Mouse (Mus musculus) intestine, embryonic 16.5 days (tissue): ENCODE measurements around the gene Epn1. TPM values are rescaled to one million over a fixed set of nuclear protein-coding genes. Genes with fewer than 3 reads are reported as not detected.

Experiments used
- ATAC-seq: fragments of 200-750 bp; cut with Nextera tagmentation; 2 replicates; pipeline ENCODE4 v1.8.0; 2017; ENCODE audit warnings: moderate TSS enrichment, moderate library complexity
- H3K27ac ChIP-seq: fragments of 300-500 bp; sonication (generic); 2 replicates; pipeline ENCODE4 v1.5.1; 2014; ENCODE audit warnings: mild to moderate bottlenecking, low read length
- H3K27me3 ChIP-seq: fragments of 300-500 bp; sonication (generic); replicated peaks from 2 replicates; pipeline ENCODE4 v1.6.1; 2014; ENCODE audit warnings: low read length, control low read depth, mixed read lengths; ENCODE audit not compliant: control insufficient read depth, insufficient read depth
- H3K36me3 ChIP-seq: fragments of 300-500 bp; sonication (generic); 2 replicates; pipeline ENCODE4 v1.6.1; 2014; ENCODE audit warnings: low read length, control low read depth; ENCODE audit not compliant: control insufficient read depth, insufficient read depth
- H3K4me1 ChIP-seq: fragments of 300-500 bp; sonication (generic); 2 replicates; pipeline ENCODE4 v1.6.1; 2014; ENCODE audit warnings: low read length, control low read depth, mixed read lengths; ENCODE audit not compliant: control insufficient read depth, insufficient read depth
- H3K4me2 ChIP-seq: fragments of 300-500 bp; sonication (generic); 2 replicates; pipeline ENCODE4 v1.6.1; 2014; ENCODE audit warnings: low read depth, low read length, control low read depth
- H3K4me3 ChIP-seq: fragments of 300-500 bp; sonication (generic); 2 replicates; pipeline ENCODE4 v1.5.1; 2014; ENCODE audit warnings: mild to moderate bottlenecking, low read length
- H3K9ac ChIP-seq: fragments of 300-500 bp; sonication (generic); 2 replicates; pipeline ENCODE4 v1.6.1; 2014; ENCODE audit warnings: low read depth, low read length
- H3K9me3 ChIP-seq: fragments of 300-500 bp; sonication (generic); 2 replicates; pipeline ENCODE4 v1.6.1; 2016; ENCODE audit warnings: low read length, control low read depth; ENCODE audit not compliant: control insufficient read depth
- WGBS: fragments of 180-500 bp; shearing (Covaris S2); extraction: QIAGEN DNeasy Blood & Tissue Kit; methylation state at CpG from one replicate; pipeline ENCODE4 v1.1.7; 2014; 5-methylcytosine and 5-hydroxymethylcytosine counted together
- polyA plus RNA-seq: library from polyadenylated mRNA; unstranded; fragments of >200 nt; fragmentation: Nextera tagmentation; extraction: Ambion mirVana; gene quantifications from 2 replicates; pipeline ENCODE4 v1.2.1, GENCODE M21; 2015

The Epn1 gene
- polyA plus RNA-seq, result 75.0 and 87.4 TPM in 2 replicates

DNA sequence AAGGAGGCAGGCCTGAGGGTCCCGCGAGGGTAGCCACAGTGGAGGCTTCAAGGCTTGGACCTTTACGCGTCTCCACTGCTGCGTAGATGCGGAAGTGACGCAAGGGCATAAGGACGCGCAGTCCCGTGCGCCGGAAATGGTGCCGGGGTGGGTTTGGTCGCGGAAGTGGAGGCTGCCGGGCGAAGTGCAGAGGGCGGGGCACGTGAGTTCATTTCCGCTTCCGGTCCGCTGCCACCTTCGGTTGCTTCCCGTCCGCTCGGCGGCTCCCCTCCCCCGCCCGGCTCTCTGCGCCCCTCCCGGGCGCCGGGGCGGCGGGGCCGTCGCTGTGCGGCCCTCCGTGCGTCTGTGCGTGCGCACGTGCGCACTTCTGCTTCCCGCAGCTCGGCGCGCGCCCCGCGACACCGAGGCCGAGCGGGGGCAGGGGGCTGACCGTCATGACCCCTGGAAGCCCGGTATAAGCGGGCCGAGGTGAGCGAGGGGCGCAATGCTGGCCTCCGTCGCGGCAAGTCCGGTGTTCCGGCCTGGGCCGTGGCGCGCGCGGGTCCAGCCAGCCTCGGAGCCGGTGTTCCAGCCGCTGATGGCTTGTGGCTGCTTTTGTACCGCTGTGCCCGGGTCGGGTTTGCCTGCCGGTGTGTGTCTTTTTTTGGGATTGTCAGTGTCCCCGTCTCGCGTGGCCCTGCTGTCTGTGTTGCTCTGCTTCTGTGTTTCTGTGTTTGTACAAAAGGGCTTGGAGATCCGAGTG lies at the start of gene Epn1:
Gene Epn1 (plus strand): TSS at position 226 of the 742 bp plus-strand sequence.
- peaks cover 17% of the 10 kb centered on the region; the same call in 1 of the 2 replicates for H3K36me3 ChIP-seq
- under 1% methylated on average over 80 of the region's 81 CpGs for WGBS

DNA sequence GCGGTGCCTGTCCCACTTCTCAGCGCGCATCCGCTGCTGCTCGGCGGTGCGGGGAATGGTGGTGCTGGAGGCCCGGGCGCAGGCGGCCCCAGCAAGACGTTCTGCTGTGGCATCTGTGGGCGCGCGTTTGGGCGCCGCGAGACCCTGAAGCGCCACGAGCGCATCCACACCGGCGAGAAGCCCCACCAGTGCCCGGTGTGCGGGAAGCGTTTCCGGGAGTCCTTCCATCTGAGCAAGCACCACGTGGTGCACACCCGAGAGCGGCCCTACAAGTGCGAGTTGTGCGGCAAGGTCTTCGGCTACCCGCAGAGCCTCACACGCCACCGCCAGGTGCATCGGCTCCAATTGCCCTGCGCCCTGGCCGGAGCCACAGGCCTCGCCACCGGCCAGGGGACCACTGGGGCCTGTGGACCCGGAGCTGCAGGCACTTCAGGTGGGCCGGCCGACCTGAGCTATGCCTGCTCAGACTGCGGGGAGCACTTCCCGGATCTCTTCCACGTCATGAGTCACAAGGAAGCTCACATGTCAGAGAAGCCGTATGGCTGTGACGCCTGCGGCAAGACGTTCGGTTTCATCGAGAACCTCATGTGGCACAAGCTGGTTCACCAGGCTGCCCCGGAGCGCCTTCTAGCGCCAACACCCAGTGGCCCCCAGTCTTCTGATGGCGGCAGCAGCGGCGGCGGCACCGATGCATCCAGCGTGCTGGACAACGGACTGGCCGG lies 49.3 kb upstream of the Epn1 start:
- WGBS, result 86% methylated on average over 63 of the region's 63 CpGs
- Histone ChIP-seq H3K9ac (no peak overlapping the region), H3K9me3 (peaks cover 32% of the 10 kb centered on the region), H3K4me1 (no peaks in the 10 kb centered on the region), H3K4me2 (no peak overlapping the region), H3K36me3 (peaks cover 70% of the 10 kb centered on the region), H3K27me3 (no peaks in the 10 kb centered on the region), H3K27ac (no peak overlapping the region), H3K4me3 (no peak overlapping the region)
- 0 out of 2 replicates have a peak, but pooled peaks have one; percentile 8 for ATAC-seq

More for the DNA sequence above, at the start of gene Epn1:
- Histone ChIP-seq H3K4me3 (peak within 1 kb of the TSS; percentile 100), H3K4me2 (peak within 1 kb of the TSS; percentile 73), H3K9ac (peak within 1 kb of the TSS; percentile 99), H3K9me3 (no peaks in the 10 kb centered on the region), H3K27ac (peak within 1 kb of the TSS; percentile 97), H3K4me1 (peaks cover 10% of the 10 kb centered on the region), H3K27me3 (no peaks in the 10 kb centered on the region)
- ATAC-seq, result peak; percentile 94

DNA sequence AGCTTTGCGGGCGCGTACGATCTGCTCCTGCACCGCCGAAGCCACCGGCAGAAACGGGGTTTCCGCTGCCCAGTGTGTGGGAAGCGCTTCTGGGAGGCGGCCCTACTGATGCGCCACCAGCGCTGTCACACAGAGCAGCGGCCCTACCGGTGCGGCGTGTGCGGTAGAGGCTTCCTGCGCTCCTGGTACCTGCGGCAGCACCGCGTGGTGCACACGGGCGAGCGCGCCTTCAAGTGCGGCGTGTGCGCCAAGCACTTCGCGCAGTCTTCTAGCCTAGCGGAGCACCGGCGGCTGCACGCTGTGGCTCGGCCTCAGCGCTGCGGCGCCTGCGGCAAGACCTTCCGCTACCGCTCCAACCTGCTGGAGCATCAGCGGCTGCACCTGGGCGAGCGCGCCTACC lies 48.5 kb upstream of the Epn1 start:
- no peaks in the 10 kb centered on the region for H3K27me3 ChIP-seq
- H3K9ac ChIP-seq, result no peak overlapping the region
- H3K4me2 ChIP-seq, result no peak overlapping the region
- peaks cover 32% of the 10 kb centered on the region for H3K9me3 ChIP-seq
- H3K27ac ChIP-seq, result no peak overlapping the region
- no peak overlapping the region for H3K4me3 ChIP-seq
- ATAC-seq, result no peak
- no peaks in the 10 kb centered on the region for H3K4me1 ChIP-seq
- 84% methylated on average over 46 of the region's 46 CpGs for WGBS
- peaks cover 72% of the 10 kb centered on the region for H3K36me3 ChIP-seq

DNA sequence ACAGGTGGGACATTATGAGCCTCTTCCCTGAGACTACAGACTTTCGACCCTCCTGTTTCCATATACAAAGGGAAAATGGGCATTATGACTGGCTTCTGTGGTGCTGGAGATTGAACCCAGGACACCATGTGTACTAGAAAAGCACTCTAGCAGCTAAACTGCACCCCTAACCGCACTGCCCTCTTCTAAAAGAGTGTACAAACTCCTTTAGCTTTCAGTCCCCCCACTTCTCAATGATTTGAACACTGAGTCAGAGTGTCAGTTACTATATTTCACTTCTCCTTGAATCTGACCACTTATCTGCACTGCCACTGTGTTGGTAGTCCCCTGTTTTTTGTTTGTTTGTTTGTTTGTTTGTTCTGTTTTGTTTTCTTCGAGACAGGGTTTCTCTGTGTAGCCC lies 46.2 kb upstream of the Epn1 start, which contains the start of gene 4632433K11Rik:
Gene 4632433K11Rik (plus strand): TSS at position 301 of the 400 bp plus-strand sequence.
- H3K9me3 ChIP-seq, result peaks cover 32% of the 10 kb centered on the region
- no peak within 1 kb of the TSS for H3K9ac ChIP-seq
- H3K27ac ChIP-seq, result no peak within 1 kb of the TSS
- H3K27me3 ChIP-seq, result no peaks in the 10 kb centered on the region
- H3K4me1 ChIP-seq, result peaks cover 6% of the 10 kb centered on the region
- WGBS, result 87% methylated on average over 3 of the region's 3 CpGs
- H3K36me3 ChIP-seq, result peaks cover 61% of the 10 kb centered on the region
- no peak within 1 kb of the TSS for H3K4me2 ChIP-seq
- no peak for ATAC-seq
- no peak within 1 kb of the TSS for H3K4me3 ChIP-seq

DNA sequence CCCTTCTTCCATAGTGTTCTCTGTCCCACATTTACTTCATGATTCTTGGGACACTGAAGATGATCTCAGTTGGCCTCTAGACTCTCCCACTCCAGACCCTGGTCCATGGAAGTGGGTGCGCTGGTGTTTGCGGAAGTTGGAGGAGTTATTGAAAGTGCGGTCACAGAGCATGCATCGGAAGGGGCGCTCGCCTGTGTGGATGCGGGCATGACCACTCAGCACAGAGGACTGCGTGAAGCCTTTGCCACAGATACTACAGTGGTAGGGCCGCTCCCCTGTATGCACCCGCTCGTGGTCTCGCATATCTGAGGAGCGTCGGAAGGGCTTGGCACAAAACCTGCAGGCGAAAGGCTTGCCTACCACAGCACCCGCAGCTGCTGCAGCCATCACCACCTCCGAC lies 44.4 kb upstream of the Epn1 start:
- H3K4me2 ChIP-seq, result no peak overlapping the region
- ATAC-seq, result no peak
- H3K4me1 ChIP-seq, result peaks cover 6% of the 10 kb centered on the region
- H3K27ac ChIP-seq, result no peak overlapping the region
- H3K9me3 ChIP-seq, result peaks cover 17% of the 10 kb centered on the region
- H3K4me3 ChIP-seq, result no peak overlapping the region
- H3K36me3 ChIP-seq, result peaks cover 43% of the 10 kb centered on the region
- H3K27me3 ChIP-seq, result no peaks in the 10 kb centered on the region
- no peak overlapping the region for H3K9ac ChIP-seq
- WGBS, result 96% methylated on average over 17 of the region's 17 CpGs

DNA sequence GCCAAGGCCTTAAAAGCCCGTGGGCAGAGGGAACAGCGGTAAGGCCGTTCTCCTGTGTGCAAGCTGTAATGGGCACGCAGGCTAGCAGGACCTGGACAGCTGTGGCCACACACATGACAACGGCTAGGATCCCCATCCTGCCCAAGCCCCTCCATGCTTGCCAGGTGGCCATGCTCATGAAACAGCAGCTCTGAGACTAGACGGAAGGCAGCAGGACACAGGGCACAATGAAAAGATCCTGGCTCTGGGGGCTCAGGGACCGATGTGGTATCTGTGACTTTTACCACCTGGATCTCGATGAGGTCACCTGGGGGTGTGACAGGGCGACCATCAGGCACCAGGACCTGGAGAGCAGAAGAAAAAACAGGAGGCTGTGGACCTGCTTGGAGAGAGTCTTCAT lies 43.9 kb upstream of the Epn1 start:
- H3K4me3 ChIP-seq, result no peak overlapping the region
- no peak overlapping the region for H3K4me2 ChIP-seq
- no peak overlapping the region for H3K9ac ChIP-seq
- no peaks in the 10 kb centered on the region for H3K27me3 ChIP-seq
- H3K36me3 ChIP-seq, result peaks cover 38% of the 10 kb centered on the region
- WGBS, result 97% methylated on average over 9 of the region's 9 CpGs
- H3K27ac ChIP-seq, result no peak overlapping the region
- H3K4me1 ChIP-seq, result peaks cover 6% of the 10 kb centered on the region
- no peak for ATAC-seq
- peaks cover 11% of the 10 kb centered on the region for H3K9me3 ChIP-seq

DNA sequence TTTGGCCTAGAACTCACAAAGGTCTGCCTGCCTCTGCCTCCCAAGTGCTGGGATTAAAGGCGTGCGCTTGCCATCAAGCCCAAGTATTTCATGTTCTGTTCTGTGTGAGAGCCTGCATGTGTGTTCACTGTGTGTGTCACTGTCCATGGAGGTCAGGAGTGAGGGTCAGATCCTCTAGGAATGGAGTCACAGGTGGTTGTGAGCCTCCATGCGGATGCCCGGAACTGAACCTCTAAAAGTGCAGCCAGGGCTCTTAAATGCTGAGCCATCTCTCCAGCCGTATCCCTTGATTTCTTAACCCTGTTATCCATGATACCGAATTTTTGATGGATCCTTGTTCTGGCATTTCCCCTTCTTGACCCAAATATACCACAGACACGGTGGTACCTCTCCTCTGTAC lies 43.0 kb upstream of the Epn1 start:
- H3K9ac ChIP-seq, result no peak overlapping the region
- WGBS, result 93% methylated on average over 7 of the region's 7 CpGs
- H3K4me1 ChIP-seq, result peaks cover 6% of the 10 kb centered on the region
- H3K4me2 ChIP-seq, result no peak overlapping the region
- no peak overlapping the region for H3K27ac ChIP-seq
- H3K9me3 ChIP-seq, result peaks cover 3% of the 10 kb centered on the region
- no peak for ATAC-seq
- no peak overlapping the region for H3K4me3 ChIP-seq
- peaks cover 29% of the 10 kb centered on the region for H3K36me3 ChIP-seq
- no peaks in the 10 kb centered on the region for H3K27me3 ChIP-seq

DNA sequence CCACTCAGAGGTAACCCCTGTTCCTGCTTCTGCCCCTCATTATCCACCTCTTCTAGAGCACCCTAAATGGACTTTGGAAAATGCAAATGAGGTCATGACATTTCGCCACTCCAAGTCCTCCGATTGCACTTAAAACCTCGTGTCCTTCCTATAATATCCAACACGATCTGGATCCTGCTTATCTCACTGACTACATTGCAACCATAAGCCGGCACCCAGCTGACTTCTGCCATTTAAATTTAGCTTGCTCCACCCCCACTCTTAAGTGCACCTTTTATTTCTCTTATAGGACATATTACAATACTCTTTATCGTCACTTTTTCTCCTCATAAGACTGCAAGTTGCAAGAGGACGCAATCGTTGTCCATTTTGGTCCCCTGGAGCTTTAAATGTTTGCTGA lies 42.6 kb upstream of the Epn1 start:
- Histone ChIP-seq H3K27ac (peak overlapping the region; percentile 98), H3K9ac (no peak overlapping the region), H3K4me1 (peaks cover 6% of the 10 kb centered on the region), H3K9me3 (no peaks in the 10 kb centered on the region; the same call in 1 of the 2 replicates), H3K4me3 (peak overlapping the region; percentile 71), H3K27me3 (no peaks in the 10 kb centered on the region), H3K4me2 (peak overlapping the region; percentile 50), H3K36me3 (peaks cover 24% of the 10 kb centered on the region)
- WGBS, result 84% methylated on average over 8 of the region's 8 CpGs
- ATAC-seq, result no peak

DNA sequence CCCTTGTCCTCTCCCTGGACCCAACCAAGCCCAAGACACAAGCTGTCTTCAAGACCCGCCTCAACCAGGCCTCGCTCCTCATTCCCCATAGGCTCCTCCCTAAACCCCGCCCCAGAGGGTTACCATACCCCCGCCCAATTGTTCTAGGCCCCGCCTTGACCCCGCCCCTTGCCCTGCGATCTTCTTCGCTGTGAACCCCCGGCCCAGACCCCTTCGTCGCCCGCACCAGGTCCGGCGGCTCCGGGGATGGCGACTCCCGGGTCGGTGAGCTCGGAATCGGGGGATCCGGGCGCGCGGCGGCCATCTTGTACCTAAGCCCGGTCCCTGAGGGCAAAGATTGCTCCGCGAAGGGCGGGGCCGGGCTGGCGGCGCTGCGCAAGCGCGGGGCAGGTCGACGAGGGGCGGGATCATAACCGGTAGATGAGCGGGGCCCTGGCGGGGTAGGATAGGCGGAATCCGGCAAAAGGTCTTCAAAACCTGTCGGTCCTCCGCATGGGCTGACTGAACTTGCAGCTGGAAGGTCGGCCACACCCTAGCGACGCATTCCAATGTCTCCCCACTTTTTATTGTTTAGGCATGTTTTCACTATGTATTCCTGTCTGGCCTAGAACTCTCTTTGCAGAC lies 41.8 kb upstream of the Epn1 start, which contains the start of gene Zfp784:
Gene Zfp784 (minus strand): TSS at position 338 of the 624 bp plus-strand sequence.
- peak; percentile 99 for ATAC-seq
- Histone ChIP-seq H3K9ac (peak within 1 kb of the TSS; percentile 84), H3K27me3 (no peaks in the 10 kb centered on the region), H3K27ac (peak within 1 kb of the TSS; percentile 98), H3K36me3 (peaks cover 17% of the 10 kb centered on the region), H3K4me1 (peaks cover 6% of the 10 kb centered on the region), H3K4me3 (peak within 1 kb of the TSS; percentile 71), H3K4me2 (peak within 1 kb of the TSS; percentile 50), H3K9me3 (no peaks in the 10 kb centered on the region; the same call in 1 of the 2 replicates)
- WGBS, result under 1% methylated on average over 48 of the region's 48 CpGs
